Mouse (Mus musculus): ENCODE data around the gene Cyp3a57. TPM values are rescaled to one million over a fixed set of nuclear protein-coding genes. Genes with fewer than 3 reads are reported as not detected.
"Not testable (repeated sequence)": the region's sequence is repeated elsewhere in the genome, so short reads cannot be mapped to it uniquely, and the experiment has no call there.

Cyp3a57 gene
- polyA plus RNA-seq (2011; ENCODE audit: insufficient read depth, insufficient read length, low replicate concordance, missing spikeins) = not detected in 2 replicates

- WGBS = 79% methylated on average over 1 of the region's 1 CpGs
- H3K4me1 ChIP-seq (ENCODE audit: control insufficient read depth, insufficient read depth, low read length) = no peaks in the 10 kb centered on the region
- H3K27ac ChIP-seq (ENCODE audit: control insufficient read depth, insufficient read depth, low read depth, low read length, poor library complexity) = no peak within 1 kb of the TSS
- H3K4me3 ChIP-seq (replicated peaks; ENCODE audit: control insufficient read depth, low read depth, low read length) = no peak within 1 kb of the TSS
- TF ChIP-seq POLR2A (IDR thresholded peaks at IDR 0.05; ENCODE audit: borderline replicate concordance, control insufficient read depth, low read depth, low read length) = no peak
- no peak for TF ChIP-seq CTCF (IDR thresholded peaks at IDR 0.05; ENCODE audit: control insufficient read depth, insufficient read depth, low read length)
These were observed at the start of gene Cyp3a57 for GRCm38 (mm10) chr5:145344941-145345340. Gene Cyp3a57, plus strand, starts transcription at chr5:145345279.

GRCm38 (mm10) chr5:145300469-145300868, 44.6 kb upstream of the Cyp3a57 start:
- no peak overlapping the region for H3K4me3 ChIP-seq (replicated peaks; ENCODE audit: control insufficient read depth, low read depth, low read length)

GRCm38 (mm10) chr5:145301796-145302195, 43.3 kb upstream of the Cyp3a57 start:
- H3K4me1 ChIP-seq (ENCODE audit: control insufficient read depth, insufficient read depth, low read length); H3K27ac ChIP-seq (ENCODE audit: control insufficient read depth, insufficient read depth, low read depth, low read length, poor library complexity); H3K4me3 ChIP-seq (replicated peaks; ENCODE audit: control insufficient read depth, low read depth, low read length): not testable (repeated sequence)
- 69% methylated on average over 4 of the region's 4 CpGs for WGBS

More at GRCm38 (mm10) chr5:145300469-145300868, 44.6 kb upstream of the Cyp3a57 start:
- Histone ChIP-seq H3K27ac (ENCODE audit: control insufficient read depth, insufficient read depth, low read depth, low read length, poor library complexity) (no peak overlapping the region), H3K4me1 (ENCODE audit: control insufficient read depth, insufficient read depth, low read length) (no peaks in the 10 kb centered on the region)
- TF ChIP-seq POLR2A (IDR thresholded peaks at IDR 0.05; ENCODE audit: borderline replicate concordance, control insufficient read depth, low read depth, low read length) = no peak
- no peak for TF ChIP-seq CTCF (IDR thresholded peaks at IDR 0.05; ENCODE audit: control insufficient read depth, insufficient read depth, low read length)

GRCm38 (mm10) chr5:145302424-145302823, 42.7 kb upstream of the Cyp3a57 start:
- H3K4me1 ChIP-seq (ENCODE audit: control insufficient read depth, insufficient read depth, low read length) = no peaks in the 10 kb centered on the region

GRCm38 (mm10) chr5:145306953-145307352, 38.1 kb upstream of the Cyp3a57 start:
- not testable (repeated sequence) for H3K27ac ChIP-seq (ENCODE audit: control insufficient read depth, insufficient read depth, low read depth, low read length, poor library complexity); H3K4me3 ChIP-seq (replicated peaks; ENCODE audit: control insufficient read depth, low read depth, low read length); H3K4me1 ChIP-seq (ENCODE audit: control insufficient read depth, insufficient read depth, low read length)
- 87% methylated on average over 4 of the region's 4 CpGs for WGBS

More at GRCm38 (mm10) chr5:145302424-145302823, 42.7 kb upstream of the Cyp3a57 start:
- Histone ChIP-seq H3K4me3 (replicated peaks; ENCODE audit: control insufficient read depth, low read depth, low read length) (no peak overlapping the region), H3K27ac (ENCODE audit: control insufficient read depth, insufficient read depth, low read depth, low read length, poor library complexity) (no peak overlapping the region)
- TF ChIP-seq POLR2A (IDR thresholded peaks at IDR 0.05; ENCODE audit: borderline replicate concordance, control insufficient read depth, low read depth, low read length) (no peak), CTCF (IDR thresholded peaks at IDR 0.05; ENCODE audit: control insufficient read depth, insufficient read depth, low read length) (no peak)
- WGBS = 72% methylated on average over 1 of the region's 1 CpGs

GRCm38 (mm10) chr5:145307811-145308210, 37.3 kb upstream of the Cyp3a57 start:
- not testable (repeated sequence) for H3K27ac ChIP-seq (ENCODE audit: control insufficient read depth, insufficient read depth, low read depth, low read length, poor library complexity); H3K4me1 ChIP-seq (ENCODE audit: control insufficient read depth, insufficient read depth, low read length); H3K4me3 ChIP-seq (replicated peaks; ENCODE audit: control insufficient read depth, low read depth, low read length)
- 80% methylated on average over 3 of the region's 3 CpGs for WGBS

GRCm38 (mm10) chr5:145313845-145314244, 31.2 kb upstream of the Cyp3a57 start:
- no peak for TF ChIP-seq POLR2A (IDR thresholded peaks at IDR 0.05; ENCODE audit: borderline replicate concordance, control insufficient read depth, low read depth, low read length)
- TF ChIP-seq CTCF (IDR thresholded peaks at IDR 0.05; ENCODE audit: control insufficient read depth, insufficient read depth, low read length) = no peak

GRCm38 (mm10) chr5:145317141-145317540, 27.9 kb upstream of the Cyp3a57 start:
- Histone ChIP-seq H3K4me3 (replicated peaks; ENCODE audit: control insufficient read depth, low read depth, low read length) (no peak overlapping the region), H3K4me1 (ENCODE audit: control insufficient read depth, insufficient read depth, low read length) (no peaks in the 10 kb centered on the region), H3K27ac (ENCODE audit: control insufficient read depth, insufficient read depth, low read depth, low read length, poor library complexity) (no peak overlapping the region)
- 76% methylated on average over 1 of the region's 1 CpGs for WGBS
- TF ChIP-seq POLR2A (IDR thresholded peaks at IDR 0.05; ENCODE audit: borderline replicate concordance, control insufficient read depth, low read depth, low read length) = no peak

More at GRCm38 (mm10) chr5:145313845-145314244, 31.2 kb upstream of the Cyp3a57 start:
- Histone ChIP-seq H3K27ac (ENCODE audit: control insufficient read depth, insufficient read depth, low read depth, low read length, poor library complexity) (no peak overlapping the region), H3K4me3 (replicated peaks; ENCODE audit: control insufficient read depth, low read depth, low read length) (no peak overlapping the region), H3K4me1 (ENCODE audit: control insufficient read depth, insufficient read depth, low read length) (no peaks in the 10 kb centered on the region)

- H3K27ac ChIP-seq (ENCODE audit: control insufficient read depth, insufficient read depth, low read depth, low read length, poor library complexity); H3K4me3 ChIP-seq (replicated peaks; ENCODE audit: control insufficient read depth, low read depth, low read length); H3K4me1 ChIP-seq (ENCODE audit: control insufficient read depth, insufficient read depth, low read length): not testable (repeated sequence)
These were observed 6.3 kb upstream of the Cyp3a57 start for GRCm38 (mm10) chr5:145338756-145339155.

- H3K4me3 ChIP-seq (replicated peaks; ENCODE audit: control insufficient read depth, low read depth, low read length) = no peak overlapping the region
- no peak overlapping the region for H3K27ac ChIP-seq (ENCODE audit: control insufficient read depth, insufficient read depth, low read depth, low read length, poor library complexity)
- no peaks in the 10 kb centered on the region for H3K4me1 ChIP-seq (ENCODE audit: control insufficient read depth, insufficient read depth, low read length)
- no peak for TF ChIP-seq POLR2A (IDR thresholded peaks at IDR 0.05; ENCODE audit: borderline replicate concordance, control insufficient read depth, low read depth, low read length)
- TF ChIP-seq CTCF (IDR thresholded peaks at IDR 0.05; ENCODE audit: control insufficient read depth, insufficient read depth, low read length) = no peak
These were observed 4.6 kb downstream of the Cyp3a57 start for GRCm38 (mm10) chr5:145349697-145350096.

Data from bone marrow, adult 2 months (tissue).